ENCODE assay signal across 8 mouse cellular contexts in the genomic region with DNA sequence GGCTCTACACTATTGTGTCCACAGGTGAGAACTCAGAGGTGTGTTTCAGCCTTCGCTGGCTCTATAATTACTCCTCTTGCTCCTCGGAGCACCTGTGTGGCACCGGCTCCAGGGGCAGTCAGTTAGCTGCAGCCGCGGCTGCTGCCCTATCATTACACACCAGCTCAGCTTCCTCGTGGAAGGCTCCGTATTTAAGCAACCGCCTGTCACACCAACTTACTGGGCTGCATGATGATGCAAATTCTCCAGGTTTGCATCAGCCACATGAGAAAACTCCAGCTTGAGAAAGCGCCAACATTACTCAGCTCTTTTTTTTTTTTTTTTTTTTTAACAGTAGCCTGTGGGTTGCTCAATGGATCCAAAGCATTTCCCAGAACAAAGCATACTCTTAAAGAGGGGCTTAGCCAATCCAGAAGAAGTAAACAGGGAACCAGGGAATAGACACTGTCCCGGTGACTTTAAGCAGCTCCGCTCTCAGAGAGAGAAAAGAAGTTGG. TPM values are rescaled to one million over a fixed set of nuclear protein-coding genes. Genes with fewer than 3 reads are reported as not detected.
DNase-seq lines count a peak whose midpoint lies in the region; ATAC-seq and TF ChIP-seq lines count a peak whose summit lies in the region.

TSS of gene Slc7a11 (minus strand) at position 194 of the 496 bp plus-strand sequence.

- ATAC-seq in kidney, postnatal 0 days (replicated peaks; ENCODE audit: low FRiP score, low read depth) = no peak
- ATAC-seq in neural tube, embryonic 12.5 days (ENCODE audit: low FRiP score, low read depth) = peak; percentile 72

- peak within 1 kb of the TSS; percentile 89 for H3K27ac ChIP-seq in layer of hippocampus, adult 2 months
- no peak within 1 kb of the TSS for H3K27ac ChIP-seq in kidney, postnatal 0 days
- no peak within 1 kb of the TSS for H3K27ac ChIP-seq in neural tube, embryonic 12.5 days

- no peak for DNase-seq in layer of hippocampus, adult 2 months (ENCODE audit: low spot score in 2 of 2)
- no peak for DNase-seq in layer of hippocampus, adult 9-11 months
- peak; percentile 20 to 37 for DNase-seq in adrenal gland, postnatal 36 days
- peak; percentile 4 for DNase-seq in gastrocnemius, postnatal 10 days
- peak; percentile 65 for DNase-seq in kidney, postnatal 0 days (ENCODE audit: low spot score)
- DNase-seq in lung, adult 18-20 months = peak; percentile 42 to 60
- DNase-seq in yolk sac, embryonic 10.5 days (ENCODE audit: low spot score) = no peak

- H3K4me2 ChIP-seq in kidney, postnatal 0 days (ENCODE audit: low read length) = peak within 1 kb of the TSS; percentile 71
- peak within 1 kb of the TSS; percentile 62 for H3K4me2 ChIP-seq in neural tube, embryonic 12.5 days (replicated peaks)

- H3K9ac ChIP-seq in kidney, postnatal 0 days (ENCODE audit: low read depth, low read length) = no peak within 1 kb of the TSS
- H3K9ac ChIP-seq in neural tube, embryonic 12.5 days = no peak within 1 kb of the TSS

- H3K4me1 ChIP-seq in kidney, postnatal 0 days (replicated peaks; ENCODE audit: insufficient read depth, low read length) = no peaks in the 10 kb centered on the region
- peaks cover 6% of the 10 kb centered on the region; the same call in 1 of the 2 replicates for H3K4me1 ChIP-seq in neural tube, embryonic 12.5 days

- WGBS in kidney, postnatal 0 days = 4% methylated on average over 11 of the region's 11 CpGs
- WGBS in neural tube, embryonic 12.5 days = 2% methylated on average over 11 of the region's 11 CpGs

- H3K36me3 ChIP-seq in kidney, postnatal 0 days (ENCODE audit: insufficient read depth, low read length) = no peaks in the 10 kb centered on the region
- no peaks in the 10 kb centered on the region for H3K36me3 ChIP-seq in neural tube, embryonic 12.5 days

- H3K27me3 ChIP-seq in kidney, postnatal 0 days (ENCODE audit: insufficient read depth, low read length) = no peaks in the 10 kb centered on the region
- no peaks in the 10 kb centered on the region for H3K27me3 ChIP-seq in neural tube, embryonic 12.5 days (replicated peaks)

- TF ChIP-seq CTCF in layer of hippocampus, adult 2 months (conservative IDR thresholded peaks at IDR 0.05) = no peak
- no peak for TF ChIP-seq CTCF in kidney, postnatal 0 days (IDR thresholded peaks at IDR 0.05; ENCODE audit: low read depth)

- H3K4me3 ChIP-seq in layer of hippocampus, adult 2 months = peak within 1 kb of the TSS; percentile 49
- peak within 1 kb of the TSS; percentile 29 for H3K4me3 ChIP-seq in kidney, postnatal 0 days (replicated peaks; ENCODE audit: low read depth, low read length)
- peak within 1 kb of the TSS; percentile 20; the same call in 1 of the 2 replicates for H3K4me3 ChIP-seq in neural tube, embryonic 12.5 days

- H3K9me3 ChIP-seq in kidney, postnatal 0 days (replicated peaks; ENCODE audit: low read length) = no peaks in the 10 kb centered on the region
- no peaks in the 10 kb centered on the region for H3K9me3 ChIP-seq in neural tube, embryonic 12.5 days

RNA-seq across cellular contexts. Expression of gene Slc7a11, which starts in this region (rescaled TPM):
- total RNA-seq in layer of hippocampus, adult 2 months (2021) = 10 to 100 TPM; 24.3 to 28.9 TPM
- total RNA-seq in adrenal gland, postnatal 36 days (2021) = under 1 TPM; 0.76 to 0.86 TPM
- total RNA-seq in gastrocnemius, postnatal 10 days (2021) = under 1 TPM; 0.42 to 0.47 TPM
- polyA plus RNA-seq in kidney, postnatal 0 days (2015; fragmentation: Nextera tagmentation; extraction: Ambion mirVana) = 0.20 and 0.24 TPM in 2 replicates
- 3.3 and 3.9 TPM in 2 replicates for polyA plus RNA-seq in neural tube, embryonic 12.5 days (2016; fragmentation: Nextera tagmentation; extraction: Ambion mirVana)

Comparison
In these comparisons a context has a peak if more than half of its experiments do, and no peak if none do; other contexts are left out.
1. RNA of gene Slc7a11 (total RNA-seq): 24.3 to 28.9 TPM in layer of hippocampus, adult 2 months; 0.76 to 0.86 TPM in adrenal gland, postnatal 36 days and 0.42 to 0.47 TPM in gastrocnemius, postnatal 10 days; every median in the first group is over 10 times any median in the second.
2. Peak in DNase-seq in adrenal gland, postnatal 36 days; RNA of the gene not detected or under 1 TPM.
3. Peak in DNase-seq in gastrocnemius, postnatal 10 days; RNA of the gene not detected or under 1 TPM.
4. Peak in DNase-seq, H3K4me3 ChIP-seq and H3K4me2 ChIP-seq in kidney, postnatal 0 days; RNA of the gene not detected or under 1 TPM.
5. DNase-seq: peak in lung, adult 18-20 months (2 of 2); none in layer of hippocampus, adult 2 months (0 of 2), layer of hippocampus, adult 9-11 months (single experiment) and yolk sac, embryonic 10.5 days (single experiment).
6. Peak in every context shown above with its lines, with median percentiles within 50 percentile points of each other: H3K4me3 ChIP-seq.